13 mouse cellular contexts compared by ENCODE assay signal in genomic region chr12:52854236-52854679, GRCm38 (mm10).
A peak's percentile ranks its signal among the peaks of the same experiment; 100 is the strongest.
DNase-seq lines count a peak whose midpoint lies in the region; ATAC-seq and TF ChIP-seq lines count a peak whose summit lies in the region.
"Had no signal": no experiment of that assay in that cellular context is flagged by ENCODE, and none has a peak within 500 bp of the region (broad histone marks: within the 10 kb centered on the region; RNA-seq: fewer than 3 reads in every experiment).

No protein-coding gene starts in this region.

- no peak overlapping the region for H3K9ac ChIP-seq in embryonic facial prominence, embryonic 15.5 days
- no peak overlapping the region for H3K9ac ChIP-seq in limb, embryonic 14.5 days (ENCODE audit: low read depth, low read length, severe bottlenecking)
- H3K9ac ChIP-seq: lung, embryonic 15.5 days had no signal

- H3K9me3 ChIP-seq in embryonic facial prominence, embryonic 15.5 days (replicated peaks) = no peaks in the 10 kb centered on the region
- no peaks in the 10 kb centered on the region for H3K9me3 ChIP-seq in heart, embryonic 10.5 days
- no peaks in the 10 kb centered on the region for H3K9me3 ChIP-seq in limb, embryonic 14.5 days (ENCODE audit: control insufficient read depth, low read length)
- H3K9me3 ChIP-seq: lung, embryonic 15.5 days; midbrain, embryonic 10.5 days had no signal

- peak overlapping the region; percentile 69 for H3K27ac ChIP-seq in layer of hippocampus, adult 2 months
- peak overlapping the region; percentile 72 for H3K27ac ChIP-seq in embryonic facial prominence, embryonic 15.5 days (replicated peaks)
- peak overlapping the region; percentile 89 for H3K27ac ChIP-seq in heart, embryonic 10.5 days
- H3K27ac ChIP-seq in limb, embryonic 14.5 days (replicated peaks; ENCODE audit: low read depth, low read length) = no peak overlapping the region
- H3K27ac ChIP-seq: lung, embryonic 15.5 days; midbrain, embryonic 10.5 days had no signal

- no peak for TF ChIP-seq CTCF in layer of hippocampus, adult 2 months (conservative IDR thresholded peaks at IDR 0.05)

- no peak overlapping the region for H3K4me3 ChIP-seq in layer of hippocampus, adult 2 months
- H3K4me3 ChIP-seq in embryonic facial prominence, embryonic 15.5 days (replicated peaks) = no peak overlapping the region
- peak overlapping the region; percentile 52 for H3K4me3 ChIP-seq in heart, embryonic 10.5 days
- no peak overlapping the region for H3K4me3 ChIP-seq in limb, embryonic 14.5 days (replicated peaks; ENCODE audit: low read length)
- H3K4me3 ChIP-seq: lung, embryonic 15.5 days; midbrain, embryonic 10.5 days had no signal

- no peaks in the 10 kb centered on the region for H3K27me3 ChIP-seq in embryonic facial prominence, embryonic 15.5 days
- H3K27me3 ChIP-seq in heart, embryonic 10.5 days (ENCODE audit: insufficient read depth, poor library complexity, severe bottlenecking) = no peaks in the 10 kb centered on the region
- no peaks in the 10 kb centered on the region for H3K27me3 ChIP-seq in limb, embryonic 14.5 days (ENCODE audit: control insufficient read depth, insufficient read depth, low read length)
- H3K27me3 ChIP-seq: lung, embryonic 15.5 days; Patski had no signal

- WGBS in embryonic facial prominence, embryonic 15.5 days = 41% methylated on average over 7 of the region's 7 CpGs
- 30% methylated on average over 7 of the region's 7 CpGs for WGBS in heart, embryonic 10.5 days
- 78% methylated on average over 7 of the region's 7 CpGs for WGBS in limb, embryonic 14.5 days

- no peaks in the 10 kb centered on the region for H3K36me3 ChIP-seq in embryonic facial prominence, embryonic 15.5 days
- H3K36me3 ChIP-seq in heart, embryonic 10.5 days = no peaks in the 10 kb centered on the region
- H3K36me3 ChIP-seq in limb, embryonic 14.5 days (ENCODE audit: control insufficient read depth, insufficient read depth, low read length) = no peaks in the 10 kb centered on the region
- H3K36me3 ChIP-seq: lung, embryonic 15.5 days; midbrain, embryonic 10.5 days had no signal

- TF ChIP-seq POLR2A in limb, embryonic 14.5 days (IDR thresholded peaks at IDR 0.05; ENCODE audit: borderline replicate concordance, extremely low read depth, insufficient read depth, insufficient read length) = no peak

- H3K4me1 ChIP-seq in embryonic facial prominence, embryonic 15.5 days = peaks cover 22% of the 10 kb centered on the region
- H3K4me1 ChIP-seq in heart, embryonic 10.5 days = peaks cover 37% of the 10 kb centered on the region
- no peaks in the 10 kb centered on the region for H3K4me1 ChIP-seq in limb, embryonic 14.5 days (ENCODE audit: control insufficient read depth, insufficient read depth, low read length)
- H3K4me1 ChIP-seq: lung, embryonic 15.5 days had no signal

- no peak for DNase-seq in layer of hippocampus, adult 2 months (ENCODE audit: low spot score in 2 of 2)
- no peak for DNase-seq in layer of hippocampus, postnatal 25 days (ENCODE audit: extremely low spot score in 1 of 2, low spot score in 1 of 2)
- DNase-seq in heart, embryonic 10.5 days (ENCODE audit: low spot score) = peak; percentile 91
- DNase-seq in limb, embryonic 14.5 days (ENCODE audit: low spot score) = no peak
- DNase-seq in ovary, postnatal 14 days (ENCODE audit: low spot score) = no peak
- no peak for DNase-seq in adipocyte (ENCODE audit: low spot score)
- DNase-seq in adrenal gland, postnatal 4 days (ENCODE audit: low spot score in 2 of 2) = no peak
- DNase-seq: cerebellum, postnatal 25 days had no signal

- H3K4me2 ChIP-seq in embryonic facial prominence, embryonic 15.5 days (replicated peaks) = no peak overlapping the region
- H3K4me2 ChIP-seq in limb, embryonic 14.5 days (replicated peaks; ENCODE audit: low read depth, low read length, severe bottlenecking) = no peak overlapping the region
- H3K4me2 ChIP-seq: lung, embryonic 15.5 days had no signal

- peak; percentile 64 for ATAC-seq in embryonic facial prominence, embryonic 15.5 days (ENCODE audit: insufficient number of reproducible peaks, low FRiP score, low TSS enrichment, low read depth)
- peak; percentile 76 for ATAC-seq in limb, embryonic 14.5 days (ENCODE audit: low FRiP score, low read depth)
- ATAC-seq: CD4-positive, CD25-positive, alpha-beta regulatory T cell, adult 4 months; Patski had no signal
